18 mouse cellular contexts compared by ENCODE assay signal in the genomic region with DNA sequence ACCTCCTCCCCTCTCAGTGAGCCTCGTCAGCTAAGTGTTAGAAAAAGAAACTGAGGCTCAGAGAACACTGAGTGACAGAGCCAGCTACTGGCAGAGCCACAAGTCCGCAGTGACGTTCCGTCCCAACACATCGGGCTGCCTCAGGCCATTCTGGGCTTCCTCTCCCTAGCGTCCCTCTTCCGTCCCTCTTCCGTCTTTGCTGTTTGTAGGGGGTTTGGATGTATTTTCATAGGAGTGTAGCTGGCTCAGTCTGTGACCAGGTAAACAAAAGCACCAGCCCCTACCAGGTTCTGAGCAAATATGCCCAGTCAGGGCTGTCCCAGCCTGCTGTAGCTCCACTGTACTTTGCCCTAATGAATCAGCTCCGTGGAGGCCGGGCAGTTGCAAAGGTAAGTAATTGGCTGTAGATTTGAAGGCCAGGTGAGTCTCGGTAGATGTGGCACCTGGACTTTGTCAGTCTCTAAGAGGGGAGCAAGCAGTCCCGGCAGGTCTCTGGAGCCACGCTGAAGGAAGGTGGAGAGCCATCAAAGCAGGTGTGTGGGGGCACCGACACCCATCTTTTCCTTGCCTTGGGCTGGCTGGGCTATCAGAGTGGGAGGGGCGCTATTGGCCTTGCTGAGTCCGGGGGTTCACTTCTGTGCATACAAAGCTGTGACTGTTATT. TPM values are rescaled to one million over a fixed set of nuclear protein-coding genes. Genes with fewer than 3 reads are reported as not detected.
DNase-seq lines count a peak whose midpoint lies in the region; ATAC-seq and TF ChIP-seq lines count a peak whose summit lies in the region.
"Had no signal": no experiment of that assay in that cellular context is flagged by ENCODE, and none has a peak within 500 bp of the region (broad histone marks: within the 10 kb centered on the region; RNA-seq: fewer than 3 reads in every experiment).

No protein-coding gene starts in this region.

- peak; percentile 59 for ATAC-seq in lung, embryonic 16.5 days (ENCODE audit: low read depth)
- ATAC-seq in liver, embryonic 11.5 days (replicated peaks; ENCODE audit: low FRiP score) = peak; percentile 72
- peak; percentile 92 for ATAC-seq in stomach, embryonic 16.5 days (ENCODE audit: insufficient read depth, low FRiP score)
- no peak for ATAC-seq in erythroid progenitor cell, adult 5-6 weeks (replicated peaks; ENCODE audit: low FRiP score, poor library complexity, severe bottlenecking)
- ATAC-seq: forebrain, embryonic 13.5 days; inflammation-experienced regulatory T-cells, adult 6 months had no signal

- H3K9me3 ChIP-seq in lung, embryonic 16.5 days (ENCODE audit: control insufficient read depth, low read length) = no peaks in the 10 kb centered on the region
- no peaks in the 10 kb centered on the region for H3K9me3 ChIP-seq in liver, embryonic 11.5 days (ENCODE audit: control insufficient read depth, low read length)
- H3K9me3 ChIP-seq in stomach, embryonic 16.5 days (replicated peaks; ENCODE audit: control insufficient read depth, low read length) = no peaks in the 10 kb centered on the region
- H3K9me3 ChIP-seq: embryonic facial prominence, embryonic 12.5 days; forebrain, embryonic 13.5 days had no signal

- H3K27ac ChIP-seq in lung, embryonic 16.5 days (ENCODE audit: low read length) = no peak overlapping the region; the same call in 1 of the 2 replicates
- peak overlapping the region; percentile 61; the same call in 1 of the 2 replicates for H3K27ac ChIP-seq in liver, embryonic 11.5 days (ENCODE audit: low read depth, low read length)
- peak overlapping the region; percentile 89 for H3K27ac ChIP-seq in stomach, embryonic 16.5 days (ENCODE audit: low read length)
- H3K27ac ChIP-seq: embryonic facial prominence, embryonic 12.5 days; forebrain, embryonic 13.5 days had no signal

- H3K9ac ChIP-seq in lung, embryonic 16.5 days (ENCODE audit: low read length) = no peak overlapping the region
- no peak overlapping the region for H3K9ac ChIP-seq in liver, embryonic 11.5 days (ENCODE audit: low read depth, low read length)
- H3K9ac ChIP-seq in stomach, embryonic 16.5 days (ENCODE audit: low read length) = peak overlapping the region; percentile 50
- H3K9ac ChIP-seq: embryonic facial prominence, embryonic 12.5 days; forebrain, embryonic 13.5 days had no signal

- H3K36me3 ChIP-seq in lung, embryonic 16.5 days (ENCODE audit: control insufficient read depth, insufficient read depth, low read length) = no peaks in the 10 kb centered on the region
- no peaks in the 10 kb centered on the region for H3K36me3 ChIP-seq in liver, embryonic 11.5 days (ENCODE audit: control insufficient read depth, insufficient read depth, low read length)
- no peaks in the 10 kb centered on the region for H3K36me3 ChIP-seq in stomach, embryonic 16.5 days (ENCODE audit: control insufficient read depth, insufficient read depth, low read length)
- H3K36me3 ChIP-seq: embryonic facial prominence, embryonic 12.5 days had no signal

- no peak overlapping the region for H3K4me3 ChIP-seq in lung, embryonic 16.5 days (ENCODE audit: low read length)
- 0 out of 2 replicates have a peak overlapping the region, but pooled peaks have one; percentile 17 for H3K4me3 ChIP-seq in liver, embryonic 11.5 days (ENCODE audit: low read depth, low read length)
- H3K4me3 ChIP-seq in stomach, embryonic 16.5 days (replicated peaks; ENCODE audit: low read length) = peak overlapping the region; percentile 35
- no peak overlapping the region for H3K4me3 ChIP-seq in lung, adult 2 months (replicated peaks; ENCODE audit: extremely low read depth, low read depth, low read length)
- H3K4me3 ChIP-seq: embryonic facial prominence, embryonic 12.5 days; forebrain, embryonic 13.5 days had no signal

- H3K4me1 ChIP-seq in lung, embryonic 16.5 days (replicated peaks; ENCODE audit: control insufficient read depth, insufficient read depth, low read length) = peaks cover 8% of the 10 kb centered on the region; the same call in 1 of the 2 replicates
- no peaks in the 10 kb centered on the region; the same call in 1 of the 2 replicates for H3K4me1 ChIP-seq in liver, embryonic 11.5 days (replicated peaks; ENCODE audit: control insufficient read depth, insufficient read depth, low read length)
- no peaks in the 10 kb centered on the region for H3K4me1 ChIP-seq in stomach, embryonic 16.5 days (ENCODE audit: control insufficient read depth, insufficient read depth, low read length)
- H3K4me1 ChIP-seq in lung, adult 2 months (ENCODE audit: control insufficient read depth, insufficient read depth, low read length) = peaks cover 12% of the 10 kb centered on the region
- H3K4me1 ChIP-seq: embryonic facial prominence, embryonic 12.5 days; forebrain, embryonic 13.5 days had no signal

- TF ChIP-seq POLR2A in lung, adult 2 months (IDR thresholded peaks at IDR 0.05; ENCODE audit: borderline replicate concordance, extremely low read depth, low read depth, low read length) = no peak

- H3K4me2 ChIP-seq in lung, embryonic 16.5 days (ENCODE audit: low read depth, low read length) = no peak overlapping the region
- peak overlapping the region; percentile 34 for H3K4me2 ChIP-seq in liver, embryonic 11.5 days
- peak overlapping the region; percentile 47 for H3K4me2 ChIP-seq in stomach, embryonic 16.5 days (ENCODE audit: low read depth, low read length)
- H3K4me2 ChIP-seq: embryonic facial prominence, embryonic 12.5 days; forebrain, embryonic 13.5 days; heart, embryonic 11.5 days had no signal

- TF ChIP-seq CTCF in lung, adult 2 months (IDR thresholded peaks at IDR 0.05; ENCODE audit: insufficient read depth, low read length) = no peak

- no peak for DNase-seq in lung, postnatal 25 days (ENCODE audit: low spot score)
- peak; percentile 53 for DNase-seq in kidney, adult 9 months
- DNase-seq in liver, embryonic 11.5 days (ENCODE audit: low spot score) = no peak
- no peak for DNase-seq in T-cell, adult 2 months (ENCODE audit: low spot score)
- no peak for DNase-seq in lung, adult 2 months
- DNase-seq: adrenal gland, postnatal 36 days; cerebellum, postnatal 36 days; heart, postnatal 4 days; retina, postnatal 1 day; spleen, adult 18-20 months had no signal

- 67% methylated on average over 16 of the region's 16 CpGs for WGBS in lung, embryonic 16.5 days
- 78% methylated on average over 16 of the region's 16 CpGs for WGBS in liver, embryonic 11.5 days
- 63% methylated on average over 16 of the region's 16 CpGs for WGBS in stomach, embryonic 16.5 days
- 79% methylated on average over 16 of the region's 16 CpGs for WGBS in lung, adult 2 months

- no peaks in the 10 kb centered on the region for H3K27me3 ChIP-seq in lung, embryonic 16.5 days (ENCODE audit: control insufficient read depth, insufficient read depth, low read depth, low read length)
- no peaks in the 10 kb centered on the region for H3K27me3 ChIP-seq in liver, embryonic 11.5 days (replicated peaks; ENCODE audit: control insufficient read depth, insufficient read depth, low read length)
- no peaks in the 10 kb centered on the region for H3K27me3 ChIP-seq in stomach, embryonic 16.5 days (ENCODE audit: control insufficient read depth, insufficient read depth, low read length)
- H3K27me3 ChIP-seq: embryonic facial prominence, embryonic 12.5 days; forebrain, embryonic 13.5 days had no signal

RNA-seq across cellular contexts. Expression of a gene that starts 19.3 kb away (rescaled TPM):
- 2.5 and 3.0 TPM in 2 replicates for polyA plus RNA-seq in lung, embryonic 16.5 days (2015; fragmentation: Nextera tagmentation; extraction: Ambion mirVana)
- 4.6 and 5.8 TPM in 2 replicates for polyA plus RNA-seq in liver, embryonic 11.5 days (2014; fragmentation: Nextera tagmentation; extraction: Ambion mirVana)
- polyA plus RNA-seq in stomach, embryonic 16.5 days (2015; fragmentation: Nextera tagmentation; extraction: Ambion mirVana) = 10.6 and 11.0 TPM in 2 replicates
- polyA plus RNA-seq in lung, adult 2 months (2012; rRNA removed) = 5.8 and 8.0 TPM in 2 replicates
- not detected in 2 replicates for total RNA-seq in erythroid progenitor cell, adult 5-6 weeks (2015; ENCODE audit: low replicate concordance)
- 0.68 TPM in 1 of 2 replicates, not detected in the other for total RNA-seq in erythroid progenitor cell, adult 5-6 weeks (2017; ENCODE audit: low replicate concordance)
- total RNA-seq: monocyte, adult 5-6 weeks had no signal

Comparison
In these comparisons a context has a peak if more than half of its experiments do, and no peak if none do; other contexts are left out.
1. H3K4me3 ChIP-seq: peak in liver, embryonic 11.5 days (single experiment) and stomach, embryonic 16.5 days (single experiment); none in lung, embryonic 16.5 days (single experiment) and lung, adult 2 months (single experiment).